Mouse (Mus musculus) liver, embryonic 11.5 days (tissue): ENCODE measurements around the gene Lkaaear1. TPM values are rescaled to one million over a fixed set of nuclear protein-coding genes. Genes with fewer than 3 reads are reported as not detected.

Source experiments
- ATAC-seq: fragments of 200-750 bp; cut with Nextera tagmentation; replicated peaks from 2 replicates; pipeline ENCODE4 v1.8.0; 2017; ENCODE audit warnings: moderate number of reproducible peaks, mild to moderate bottlenecking, moderate TSS enrichment, moderate library complexity; ENCODE audit not compliant: low FRiP score
- DNase-seq: peaks from one replicate; pipeline ENCODE4 v3.0.0-alpha.2; 2017; ENCODE audit warnings: low spot score
- H3K27ac ChIP-seq: fragments of 300-500 bp; sonication (generic); 2 replicates; pipeline ENCODE4 v1.5.1; 2014; ENCODE audit warnings: mild to moderate bottlenecking, low read depth, low read length, control low read depth
- H3K27me3 ChIP-seq: fragments of 300-500 bp; sonication (generic); replicated peaks from 2 replicates; pipeline ENCODE4 v1.6.1; 2014; ENCODE audit warnings: low read length, mixed read lengths; ENCODE audit not compliant: control insufficient read depth, insufficient read depth
- H3K36me3 ChIP-seq: fragments of 300-500 bp; sonication (generic); 2 replicates; pipeline ENCODE4 v1.6.1; 2014; ENCODE audit warnings: mild to moderate bottlenecking, low read length, moderate library complexity, mixed read lengths; ENCODE audit not compliant: control insufficient read depth, insufficient read depth
- H3K4me1 ChIP-seq: fragments of 300-500 bp; sonication (generic); replicated peaks from 2 replicates; pipeline ENCODE4 v1.6.1; 2014; ENCODE audit warnings: low read length, mixed read lengths; ENCODE audit not compliant: control insufficient read depth, insufficient read depth
- H3K4me2 ChIP-seq: fragments of 300-500 bp; sonication (generic); 2 replicates; pipeline ENCODE4 v1.6.1; 2014; ENCODE audit warnings: mild to moderate bottlenecking, control low read depth, moderate library complexity
- H3K4me3 ChIP-seq: fragments of 300-500 bp; sonication (generic); 2 replicates; pipeline ENCODE4 v1.5.1; 2014; ENCODE audit warnings: low read depth, low read length, control low read depth
- H3K9ac ChIP-seq: fragments of 300-500 bp; sonication (generic); 2 replicates; pipeline ENCODE4 v1.6.1; 2014; ENCODE audit warnings: low read depth, low read length, control low read depth
- H3K9me3 ChIP-seq: fragments of 300-500 bp; sonication (generic); 2 replicates; pipeline ENCODE4 v1.6.1; 2016; ENCODE audit warnings: low read length, inconsistent platforms, mixed read lengths; ENCODE audit not compliant: control insufficient read depth
- WGBS: fragments of 180-500 bp; shearing (Covaris S2); extraction: QIAGEN DNeasy Blood & Tissue Kit; methylation state at CpG from one replicate; pipeline ENCODE4 v1.1.7; 2014; 5-methylcytosine and 5-hydroxymethylcytosine counted together
- polyA plus RNA-seq: library from polyadenylated mRNA; unstranded; fragments of >200 nt; fragmentation: Nextera tagmentation; extraction: Ambion mirVana; gene quantifications from 2 replicates; pipeline ENCODE4 v1.2.1, GENCODE M21; 2014

Lkaaear1 gene
- polyA plus RNA-seq, 1 experiment from 2014 or later = not detected

GRCm38 (mm10) chr2:181671984-181672383, 26.3 kb downstream of the Lkaaear1 start:
- no peaks in the 10 kb centered on the region for H3K36me3 ChIP-seq
- peaks cover 12% of the 10 kb centered on the region for H3K4me1 ChIP-seq
- peaks cover 62% of the 10 kb centered on the region for H3K27me3 ChIP-seq
- WGBS = 34% methylated on average over 7 of the region's 7 CpGs
- ATAC-seq = no peak
- H3K9me3 ChIP-seq = no peaks in the 10 kb centered on the region
- H3K4me2 ChIP-seq = no peak overlapping the region
- no peak for DNase-seq
- H3K9ac ChIP-seq = no peak overlapping the region
- H3K4me3 ChIP-seq = peak overlapping the region; percentile 45; the same call in 1 of the 2 replicates
- H3K27ac ChIP-seq = no peak overlapping the region

GRCm38 (mm10) chr2:181671326-181671725, 26.9 kb downstream of the Lkaaear1 start, which contains the start of gene Sox18:
TSS of gene Sox18 (minus strand) at chr2:181671640.
- peak within 1 kb of the TSS; percentile 64 for H3K4me2 ChIP-seq
- H3K9me3 ChIP-seq = no peaks in the 10 kb centered on the region
- H3K27ac ChIP-seq = no peak within 1 kb of the TSS
- H3K36me3 ChIP-seq = no peaks in the 10 kb centered on the region
- ATAC-seq (peak; percentile 29; the same call in 1 of the 2 replicates), DNase-seq (peak; percentile 58)
- WGBS = 1% methylated on average over 43 of the region's 43 CpGs
- H3K4me3 ChIP-seq = peak within 1 kb of the TSS; percentile 45
- H3K4me1 ChIP-seq = peaks cover 12% of the 10 kb centered on the region
- peak within 1 kb of the TSS; percentile 35; the same call in 1 of the 2 replicates for H3K9ac ChIP-seq
- peaks cover 62% of the 10 kb centered on the region for H3K27me3 ChIP-seq

- peaks cover 12% of the 10 kb centered on the region for H3K4me1 ChIP-seq
- 2% methylated on average over 41 of the region's 41 CpGs for WGBS
- peak; percentile 54 for DNase-seq
- no peak overlapping the region for H3K27ac ChIP-seq
- H3K36me3 ChIP-seq = no peaks in the 10 kb centered on the region
- no peaks in the 10 kb centered on the region for H3K9me3 ChIP-seq
- H3K4me3 ChIP-seq = peak overlapping the region; percentile 45
- H3K4me2 ChIP-seq = peak overlapping the region; percentile 64
- no peak for ATAC-seq
- peaks cover 62% of the 10 kb centered on the region for H3K27me3 ChIP-seq
- peak overlapping the region; percentile 35; the same call in 1 of the 2 replicates for H3K9ac ChIP-seq
Measured at GRCm38 (mm10) chr2:181670913-181671311, 27.3 kb downstream of the Lkaaear1 start.

GRCm38 (mm10) chr2:181670285-181670912, 27.8 kb downstream of the Lkaaear1 start:
- H3K9ac ChIP-seq = peak overlapping the region; percentile 35; the same call in 1 of the 2 replicates
- H3K4me2 ChIP-seq = peak overlapping the region; percentile 64
- H3K4me3 ChIP-seq = peak overlapping the region; percentile 45
- H3K27me3 ChIP-seq = peaks cover 62% of the 10 kb centered on the region
- H3K36me3 ChIP-seq = no peaks in the 10 kb centered on the region
- ATAC-seq (no peak), DNase-seq (no peak)
- peaks cover 9% of the 10 kb centered on the region for H3K4me1 ChIP-seq
- 5% methylated on average over 56 of the region's 56 CpGs for WGBS
- H3K27ac ChIP-seq = no peak overlapping the region
- no peaks in the 10 kb centered on the region for H3K9me3 ChIP-seq

- no peak overlapping the region for H3K4me3 ChIP-seq
- 12% methylated on average over 4 of the region's 4 CpGs for WGBS
- ATAC-seq (peak; percentile 24), DNase-seq (no peak)
- H3K4me2 ChIP-seq = no peak overlapping the region
- peak overlapping the region; percentile 46; the same call in 1 of the 2 replicates for H3K27ac ChIP-seq
- H3K4me1 ChIP-seq = peaks cover 14% of the 10 kb centered on the region
- H3K36me3 ChIP-seq = no peaks in the 10 kb centered on the region
- peaks cover 3% of the 10 kb centered on the region for H3K27me3 ChIP-seq
- no peaks in the 10 kb centered on the region for H3K9me3 ChIP-seq
- H3K9ac ChIP-seq = no peak overlapping the region
Measured at GRCm38 (mm10) chr2:181663298-181663630, 35.0 kb downstream of the Lkaaear1 start.

GRCm38 (mm10) chr2:181662620-181663297, 35.5 kb downstream of the Lkaaear1 start:
- no peak overlapping the region for H3K9ac ChIP-seq
- H3K9me3 ChIP-seq = no peaks in the 10 kb centered on the region
- H3K4me3 ChIP-seq = no peak overlapping the region
- H3K4me2 ChIP-seq = no peak overlapping the region
- WGBS = 73% methylated on average over 3 of the region's 3 CpGs
- peak overlapping the region; percentile 46; the same call in 1 of the 2 replicates for H3K27ac ChIP-seq
- DNase-seq = no peak
- no peaks in the 10 kb centered on the region for H3K27me3 ChIP-seq
- ATAC-seq = peak; percentile 3; the same call in 1 of the 2 replicates
- H3K36me3 ChIP-seq = no peaks in the 10 kb centered on the region
- peaks cover 14% of the 10 kb centered on the region for H3K4me1 ChIP-seq

GRCm38 (mm10) chr2:181659609-181660055, 38.6 kb downstream of the Lkaaear1 start:
- no peak overlapping the region for H3K9ac ChIP-seq
- ATAC-seq (peak; percentile 82), DNase-seq (peak; percentile 73)
- H3K9me3 ChIP-seq = no peaks in the 10 kb centered on the region
- no peak overlapping the region for H3K4me3 ChIP-seq
- H3K4me2 ChIP-seq = peak overlapping the region; percentile 23; the same call in 1 of the 2 replicates
- H3K27me3 ChIP-seq = no peaks in the 10 kb centered on the region
- H3K27ac ChIP-seq = no peak overlapping the region
- peaks cover 8% of the 10 kb centered on the region; the same call in 1 of the 2 replicates for H3K36me3 ChIP-seq
- peaks cover 14% of the 10 kb centered on the region for H3K4me1 ChIP-seq
- WGBS = 8% methylated on average over 9 of the region's 9 CpGs

- Histone ChIP-seq H3K4me3 (no peak overlapping the region), H3K9me3 (no peaks in the 10 kb centered on the region), H3K27me3 (no peaks in the 10 kb centered on the region), H3K36me3 (peaks cover 9% of the 10 kb centered on the region; the same call in 1 of the 2 replicates), H3K4me2 (0 out of 2 replicates have a peak overlapping the region, but pooled peaks have one; percentile 23), H3K4me1 (peaks cover 14% of the 10 kb centered on the region), H3K9ac (no peak overlapping the region), H3K27ac (no peak overlapping the region)
- DNase-seq (peak; percentile 46), ATAC-seq (peak; percentile 54)
- WGBS = 32% methylated on average over 17 of the region's 17 CpGs
Measured at GRCm38 (mm10) chr2:181658930-181659555, 39.2 kb downstream of the Lkaaear1 start.
